Mouse (Mus musculus) lung, adult 18-20 months (tissue): ENCODE results near the gene Trat1.

Experiments used
- DNase-seq, 2 experiments: peaks; one replicate each; pipeline ENCODE4 v3.0.0; 2022; ENCODE audit warnings: mixed read lengths in 2 of 2

Gene Trat1

GRCm38 (mm10) chr16:48771971-48772445 lies at the start of gene Trat1:
Trat1 (minus strand) TSS chr16:48772021.
- DNase-seq, result no peak

GRCm38 (mm10) chr16:48818524-48818923 lies 46.7 kb upstream of the Trat1 start:
- DNase-seq, result no peak

DNA sequence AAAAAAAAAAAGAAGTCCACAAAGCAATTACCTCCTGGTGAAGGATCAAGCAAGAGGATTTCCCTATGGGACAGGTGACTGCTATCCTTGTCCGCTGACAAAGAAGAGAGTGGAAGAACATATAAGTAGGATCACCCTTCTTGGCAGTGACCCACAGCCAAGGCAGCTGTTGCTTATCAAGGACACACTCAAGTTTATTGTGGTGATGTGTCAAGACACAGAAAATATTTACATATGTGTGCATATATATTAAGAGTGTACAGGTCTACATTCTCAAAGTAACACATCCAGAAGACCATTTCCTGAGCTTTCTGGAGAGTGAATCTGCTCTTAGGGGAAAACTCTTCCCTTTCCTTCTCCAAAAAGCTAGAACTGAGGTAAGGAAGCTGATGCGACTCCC lies 44.9 kb upstream of the Trat1 start, which contains the start of gene Retnlb:
Gene Retnlb (plus strand): TSS at position 162 of the 400 bp plus-strand sequence.
- no peak for DNase-seq

- peak in 1 of 2 experiments; percentile 11 for DNase-seq
These were observed 40.1 kb upstream of the Trat1 start for GRCm38 (mm10) chr16:48811881-48812436.

GRCm38 (mm10) chr16:48809374-48809773 lies 37.6 kb upstream of the Trat1 start:
- DNase-seq, result no peak

GRCm38 (mm10) chr16:48806521-48806920 lies 34.7 kb upstream of the Trat1 start:
- no peak for DNase-seq

GRCm38 (mm10) chr16:48805412-48805811 lies 33.6 kb upstream of the Trat1 start:
- no peak for DNase-seq

DNA sequence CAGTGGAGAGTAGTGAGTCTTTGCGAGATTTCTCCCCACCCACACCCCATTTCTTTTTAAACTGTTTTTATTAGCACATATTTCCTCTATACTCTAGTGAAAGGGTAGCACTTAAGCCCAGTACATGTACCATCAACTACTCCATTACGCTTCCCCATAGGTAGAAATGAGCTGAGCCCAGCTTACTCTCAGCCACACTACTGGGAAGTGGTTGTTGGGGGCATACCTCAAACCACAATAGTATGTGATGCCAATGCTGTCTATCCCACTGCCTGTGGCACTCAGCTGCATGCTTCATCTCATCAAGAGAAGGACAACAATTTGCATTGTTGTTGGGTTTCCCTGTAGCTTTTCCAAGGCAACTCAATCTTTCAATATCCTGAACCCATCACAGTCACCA lies 29.1 kb upstream of the Trat1 start:
- no peak for DNase-seq

DNA sequence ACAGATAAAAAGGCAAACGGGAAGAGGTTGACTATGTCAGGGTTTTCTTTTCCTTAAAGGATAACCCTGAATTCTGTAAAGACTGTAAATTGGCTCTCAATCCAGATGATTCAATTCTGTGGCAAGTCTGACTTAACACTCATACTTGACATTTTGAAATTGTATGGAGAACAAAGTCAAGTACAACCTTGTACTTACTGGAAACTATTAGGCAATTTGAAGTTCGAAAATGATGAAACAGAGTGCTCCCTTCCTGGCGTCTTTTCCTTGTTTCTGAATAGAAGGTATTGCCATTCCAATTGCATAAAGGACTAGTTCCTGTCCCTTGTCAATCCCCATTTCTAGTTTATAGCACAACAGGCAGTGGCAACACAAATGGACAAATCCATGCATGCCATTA lies 27.6 kb upstream of the Trat1 start:
- DNase-seq, result peak in 1 of 2 experiments; percentile 4

DNA sequence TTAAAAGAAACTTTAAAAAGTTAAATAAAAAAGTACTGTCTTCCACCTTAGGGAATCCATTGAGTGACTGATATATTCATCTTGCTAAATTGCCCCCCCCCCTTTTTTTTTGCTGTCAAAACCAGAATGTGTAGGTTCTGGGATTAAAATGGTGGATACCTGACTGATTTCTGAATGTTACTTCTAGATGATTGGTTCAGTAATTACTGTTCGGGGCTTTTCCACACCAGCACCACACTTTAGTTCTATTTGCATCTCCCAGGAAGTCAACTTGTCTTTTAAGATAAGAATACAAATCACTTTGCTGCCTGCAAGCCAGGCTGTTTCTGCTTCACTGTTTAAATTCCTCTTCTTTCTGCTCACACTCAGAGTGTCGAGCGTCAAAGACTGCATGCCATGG lies 26.5 kb upstream of the Trat1 start:
- DNase-seq, result no peak

DNA sequence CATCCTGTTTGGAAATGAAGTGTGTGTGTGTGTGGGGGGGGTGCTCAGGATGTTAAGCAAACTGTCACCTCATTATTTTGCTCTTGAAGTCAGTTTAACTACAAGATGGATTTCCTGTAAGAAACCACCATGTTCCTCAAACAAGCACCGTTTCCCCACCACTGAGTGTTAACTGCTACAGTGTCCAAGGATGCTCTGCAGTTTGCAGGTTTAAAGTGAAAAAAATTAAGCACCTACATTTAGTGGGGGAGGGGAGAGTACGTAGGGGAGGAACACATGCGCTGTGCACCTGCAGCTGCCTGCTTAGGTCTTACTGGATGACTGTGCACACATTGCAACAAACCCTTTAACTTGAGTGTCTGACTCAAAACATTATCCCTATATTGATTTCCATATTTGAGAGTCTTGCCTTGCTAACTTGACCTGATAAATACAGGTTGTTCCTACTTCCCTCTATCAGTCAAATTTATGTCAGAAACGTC lies 16.9 kb upstream of the Trat1 start:
- no peak for DNase-seq

DNA sequence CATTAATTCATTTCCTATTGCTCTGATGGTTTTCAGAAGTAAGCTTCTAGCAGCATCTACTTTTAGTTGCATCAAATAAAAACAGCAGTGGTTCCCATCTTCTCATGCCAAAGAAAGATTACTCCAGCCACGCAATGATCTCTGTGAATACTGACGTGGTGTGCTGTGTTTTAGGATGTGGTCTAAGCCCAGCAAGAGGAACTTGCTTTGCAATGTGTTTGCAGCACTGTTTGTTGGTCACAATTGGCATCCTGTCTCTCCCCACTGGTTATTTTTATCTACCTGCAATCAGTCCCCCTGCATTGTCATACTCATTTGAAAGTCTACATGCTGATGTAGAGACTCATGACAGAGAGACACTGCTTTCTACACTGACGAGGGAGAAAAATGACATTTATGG lies 14.4 kb upstream of the Trat1 start:
- no peak for DNase-seq

GRCm38 (mm10) chr16:48777254-48777653 lies 5.4 kb upstream of the Trat1 start:
- DNase-seq, result no peak

DNA sequence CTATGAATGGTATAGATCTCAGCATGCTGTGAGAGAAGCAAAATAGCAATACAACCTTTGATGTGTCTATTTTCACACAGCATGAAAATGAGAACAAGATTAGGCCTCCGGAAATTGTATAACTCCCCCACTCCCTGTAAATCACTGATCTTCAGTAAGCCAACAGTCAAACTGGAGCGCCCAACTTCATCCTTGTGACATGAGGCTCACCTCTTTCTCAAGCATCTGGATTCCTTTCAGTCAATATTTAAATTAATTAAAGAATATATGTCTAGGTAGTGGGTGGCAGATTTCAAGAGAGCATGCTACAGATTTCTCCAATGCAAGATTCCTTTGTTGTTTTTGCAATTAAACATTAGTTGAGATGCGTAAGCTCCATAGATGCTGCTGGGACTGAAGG lies 2.6 kb downstream of the Trat1 start:
- DNase-seq, result no peak

- no peak for DNase-seq
These were observed 11.0 kb downstream of the Trat1 start for GRCm38 (mm10) chr16:48760643-48761481.

DNA sequence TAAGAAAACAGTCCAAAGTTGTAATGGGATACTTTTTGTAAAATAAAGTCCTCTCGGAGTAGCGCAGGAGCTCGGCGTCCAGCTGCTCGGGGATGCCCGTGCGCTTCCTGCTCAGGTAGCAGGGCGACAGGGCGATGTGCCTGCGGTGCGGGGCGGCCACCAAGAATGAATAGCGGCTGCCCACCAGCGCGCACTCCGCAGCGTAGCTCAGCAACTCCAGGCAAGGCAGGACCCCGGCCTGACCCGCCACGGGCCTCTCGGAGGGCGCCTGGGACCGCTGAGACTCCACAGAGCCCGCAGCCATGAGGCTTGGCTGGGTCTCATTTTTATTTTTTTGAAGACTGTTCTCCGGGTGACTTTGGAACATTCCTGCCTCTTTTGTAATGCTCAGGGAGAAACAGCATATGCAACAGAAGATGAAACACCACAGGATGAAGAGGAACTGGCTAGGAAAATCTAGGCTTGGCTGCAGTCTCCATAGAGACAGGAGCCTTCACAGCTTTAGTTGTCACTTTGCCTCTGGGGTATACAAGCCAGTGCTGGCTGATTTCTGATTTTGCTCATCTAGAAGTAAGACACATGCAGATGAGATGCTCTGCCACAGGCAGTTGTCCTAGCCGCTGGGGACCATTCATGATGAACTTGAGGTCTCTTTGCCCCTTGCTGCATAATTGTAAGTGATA lies 21.5 kb downstream of the Trat1 start:
- DNase-seq, result no peak

GRCm38 (mm10) chr16:48745418-48745817 lies 26.4 kb downstream of the Trat1 start:
- no peak for DNase-seq

GRCm38 (mm10) chr16:48745011-48745410 lies 26.8 kb downstream of the Trat1 start:
- DNase-seq, result no peak

DNA sequence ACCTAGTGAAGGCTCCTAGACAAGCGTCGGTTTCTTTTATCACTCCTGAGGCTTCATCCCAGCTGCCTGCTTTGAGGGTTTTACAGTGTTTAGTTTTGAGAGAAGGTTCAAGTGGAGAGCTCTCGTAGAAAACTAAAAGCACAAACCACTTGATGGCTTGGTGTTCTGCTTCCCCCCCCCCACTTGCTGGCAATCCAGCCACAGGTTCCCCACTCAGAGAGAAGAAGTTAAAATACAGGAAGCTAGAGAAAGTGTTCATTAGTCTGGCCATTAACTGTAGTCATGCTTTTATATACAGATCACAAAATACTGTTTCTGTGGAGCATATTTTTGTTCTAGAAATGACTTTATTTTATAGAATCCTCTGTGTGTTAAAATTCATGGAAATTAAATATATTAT lies 30.3 kb downstream of the Trat1 start:
- DNase-seq, result no peak

GRCm38 (mm10) chr16:48739974-48740373 lies 31.8 kb downstream of the Trat1 start:
- no peak for DNase-seq

DNA sequence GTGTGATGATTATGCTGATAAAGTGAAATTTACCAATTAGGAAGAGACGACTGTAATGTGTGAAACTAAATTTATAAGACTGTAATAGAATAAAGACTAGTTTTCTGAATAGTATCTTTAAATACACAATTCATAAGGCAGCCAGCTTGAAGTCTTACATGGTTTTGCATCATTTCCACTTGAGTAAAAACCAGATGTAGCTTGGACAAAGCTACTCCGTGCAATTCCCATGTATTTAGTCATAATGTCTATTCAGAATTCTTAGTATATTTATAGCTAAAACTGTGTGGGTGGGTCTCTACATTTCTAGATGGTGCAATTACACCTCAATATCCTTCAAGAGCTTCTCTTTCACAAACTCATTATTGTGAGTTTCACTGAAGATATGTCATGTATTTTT lies 33.4 kb downstream of the Trat1 start:
- no peak for DNase-seq

- no peak for DNase-seq
These were observed 34.9 kb downstream of the Trat1 start for GRCm38 (mm10) chr16:48736890-48737289.

DNA sequence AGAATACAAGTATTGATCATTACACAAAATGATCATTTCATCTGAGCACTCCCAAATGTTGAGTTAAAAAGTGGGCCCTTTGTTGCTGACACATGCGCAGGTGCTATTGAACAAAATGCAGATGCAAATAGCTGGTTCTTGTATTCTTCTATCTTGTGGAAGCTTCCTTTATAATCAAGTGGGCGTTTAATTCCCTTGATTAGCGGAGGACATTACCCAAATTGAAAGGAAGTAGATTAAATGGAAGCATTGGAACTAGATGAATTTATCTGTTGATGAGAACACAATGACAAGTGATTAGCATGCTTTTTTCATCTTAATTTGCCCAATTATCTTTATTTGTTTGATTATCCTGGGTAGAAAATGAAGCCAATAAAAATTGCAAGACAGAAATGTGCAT lies 51.6 kb downstream of the Trat1 start:
- DNase-seq, result no peak

GRCm38 (mm10) chr16:48719679-48720078 lies 52.1 kb downstream of the Trat1 start:
- no peak for DNase-seq
